Comparison of ENCODE assay signal across 22 mouse cellular contexts in genomic region chr4:137001825-137002224, GRCm38 (mm10). TPM values are rescaled to one million over a fixed set of nuclear protein-coding genes. Genes with fewer than 3 reads are reported as not detected.
DNase-seq lines count a peak whose midpoint lies in the region; ATAC-seq and TF ChIP-seq lines count a peak whose summit lies in the region.
"Had no signal": no experiment of that assay in that cellular context is flagged by ENCODE, and none has a peak within 500 bp of the region (broad histone marks: within the 10 kb centered on the region; RNA-seq: fewer than 3 reads in every experiment).

No protein-coding gene starts in this region.

- no peak overlapping the region for H3K4me2 ChIP-seq in hindbrain, postnatal 0 days (ENCODE audit: low read depth, low read length)
- H3K4me2 ChIP-seq in hindbrain, embryonic 16.5 days (ENCODE audit: low read length), result no peak overlapping the region
- no peak overlapping the region for H3K4me2 ChIP-seq in lung, embryonic 14.5 days
- H3K4me2 ChIP-seq: forebrain, embryonic 12.5 days; hindbrain, embryonic 15.5 days; limb, embryonic 13.5 days; neural tube, embryonic 15.5 days had no signal

- ATAC-seq in hindbrain, postnatal 0 days, result no peak
- ATAC-seq in hindbrain, embryonic 16.5 days, result no peak
- no peak for ATAC-seq in lung, embryonic 14.5 days (ENCODE audit: insufficient read depth)

- peaks cover 12% of the 10 kb centered on the region; the same call in 1 of the 2 replicates for H3K4me1 ChIP-seq in hindbrain, postnatal 0 days (ENCODE audit: insufficient read depth, low read length)
- H3K4me1 ChIP-seq in hindbrain, embryonic 16.5 days (ENCODE audit: control insufficient read depth, insufficient read depth, low read depth, low read length), result peaks cover 3% of the 10 kb centered on the region
- H3K4me1 ChIP-seq in lung, embryonic 14.5 days (ENCODE audit: insufficient read depth), result no peaks in the 10 kb centered on the region
- no peaks in the 10 kb centered on the region; the same call in 1 of the 2 replicates for H3K4me1 ChIP-seq in embryonic facial prominence, embryonic 10.5 days
- H3K4me1 ChIP-seq: limb, embryonic 13.5 days had no signal

- TF ChIP-seq CTCF in hindbrain, postnatal 0 days (IDR thresholded peaks at IDR 0.05; ENCODE audit: low read depth), result no peak
- TF ChIP-seq CTCF in lung, embryonic 14.5 days (IDR thresholded peaks at IDR 0.05; ENCODE audit: low read depth), result no peak

- no peaks in the 10 kb centered on the region for H3K9me3 ChIP-seq in hindbrain, postnatal 0 days (ENCODE audit: low read length)
- no peaks in the 10 kb centered on the region for H3K9me3 ChIP-seq in hindbrain, embryonic 16.5 days (ENCODE audit: control insufficient read depth, low read length)
- no peaks in the 10 kb centered on the region for H3K9me3 ChIP-seq in lung, embryonic 14.5 days (ENCODE audit: low read depth, low read length)
- no peaks in the 10 kb centered on the region for H3K9me3 ChIP-seq in embryonic facial prominence, embryonic 10.5 days
- H3K9me3 ChIP-seq: forebrain, embryonic 12.5 days; hindbrain, embryonic 15.5 days; limb, embryonic 13.5 days; neural tube, embryonic 15.5 days had no signal

- peak; percentile 61 for DNase-seq in adrenal gland, postnatal 10 days
- no peak for DNase-seq in adrenal gland, postnatal 25 days
- peak; percentile 74 for DNase-seq in hindbrain, postnatal 0 days (ENCODE audit: low spot score)
- peak; percentile 9 for DNase-seq in lung, embryonic 14.5 days
- no peak for DNase-seq in lung, postnatal 10 days
- DNase-seq in adrenal gland, postnatal 36 days, result peak; percentile 30 to 35
- DNase-seq in embryonic facial prominence, embryonic 10.5 days (ENCODE audit: low spot score), result no peak
- DNase-seq: gastrocnemius, postnatal 25 days; layer of hippocampus, adult 9-11 months; lung, postnatal 14 days; right cerebral cortex, adult 18-20 months had no signal

- no peak overlapping the region for H3K4me3 ChIP-seq in hindbrain, postnatal 0 days (ENCODE audit: low read length)
- no peak overlapping the region for H3K4me3 ChIP-seq in hindbrain, embryonic 16.5 days (ENCODE audit: low read length)
- H3K4me3 ChIP-seq in lung, embryonic 14.5 days (ENCODE audit: low read depth, low read length), result no peak overlapping the region
- H3K4me3 ChIP-seq in embryonic facial prominence, embryonic 10.5 days, result no peak overlapping the region
- H3K4me3 ChIP-seq: forebrain, embryonic 12.5 days; hindbrain, embryonic 15.5 days; limb, embryonic 13.5 days; myocyte; neural tube, embryonic 15.5 days had no signal

- H3K27ac ChIP-seq in hindbrain, postnatal 0 days, result peak overlapping the region; percentile 45
- H3K27ac ChIP-seq in hindbrain, embryonic 16.5 days (ENCODE audit: low read depth, low read length), result no peak overlapping the region
- H3K27ac ChIP-seq in lung, embryonic 14.5 days (ENCODE audit: low read depth), result no peak overlapping the region
- no peak overlapping the region for H3K27ac ChIP-seq in embryonic facial prominence, embryonic 10.5 days (replicated peaks)
- H3K27ac ChIP-seq: forebrain, embryonic 12.5 days; hindbrain, embryonic 15.5 days; kidney, postnatal 0 days; limb, embryonic 13.5 days; liver, embryonic 14.5 days; neural tube, embryonic 15.5 days had no signal

- 58% methylated on average over 3 of the region's 3 CpGs for WGBS in hindbrain, postnatal 0 days
- 76% methylated on average over 3 of the region's 3 CpGs for WGBS in hindbrain, embryonic 16.5 days
- 56% methylated on average over 3 of the region's 3 CpGs for WGBS in lung, embryonic 14.5 days
- 95% methylated on average over 3 of the region's 3 CpGs for WGBS in embryonic facial prominence, embryonic 10.5 days

- no peaks in the 10 kb centered on the region for H3K36me3 ChIP-seq in hindbrain, postnatal 0 days (ENCODE audit: insufficient read depth, low read length)
- no peaks in the 10 kb centered on the region for H3K36me3 ChIP-seq in hindbrain, embryonic 16.5 days (ENCODE audit: control insufficient read depth, insufficient read depth, low read length)
- peaks cover 29% of the 10 kb centered on the region for H3K36me3 ChIP-seq in lung, embryonic 14.5 days (ENCODE audit: insufficient read depth)
- peaks cover 48% of the 10 kb centered on the region for H3K36me3 ChIP-seq in embryonic facial prominence, embryonic 10.5 days (replicated peaks)
- H3K36me3 ChIP-seq: hindbrain, embryonic 15.5 days had no signal

- no peak overlapping the region for H3K9ac ChIP-seq in hindbrain, postnatal 0 days (replicated peaks; ENCODE audit: low read length)
- H3K9ac ChIP-seq in hindbrain, embryonic 16.5 days (ENCODE audit: low read depth, low read length), result no peak overlapping the region
- H3K9ac ChIP-seq in lung, embryonic 14.5 days, result no peak overlapping the region
- H3K9ac ChIP-seq: forebrain, embryonic 12.5 days; hindbrain, embryonic 15.5 days; limb, embryonic 13.5 days; liver, embryonic 14.5 days; neural tube, embryonic 15.5 days had no signal

- H3K27me3 ChIP-seq in hindbrain, postnatal 0 days (ENCODE audit: insufficient read depth, low read length), result no peaks in the 10 kb centered on the region
- no peaks in the 10 kb centered on the region for H3K27me3 ChIP-seq in hindbrain, embryonic 16.5 days (replicated peaks; ENCODE audit: control insufficient read depth, insufficient read depth, low read length)
- H3K27me3 ChIP-seq in lung, embryonic 14.5 days (ENCODE audit: insufficient read depth, low read length), result no peaks in the 10 kb centered on the region
- H3K27me3 ChIP-seq in embryonic facial prominence, embryonic 10.5 days (replicated peaks; ENCODE audit: low read depth, poor library complexity, severe bottlenecking), result no peaks in the 10 kb centered on the region
- H3K27me3 ChIP-seq: CH12.LX; forebrain, embryonic 12.5 days; hindbrain, embryonic 15.5 days; limb, embryonic 13.5 days; neural tube, embryonic 15.5 days had no signal

RNA-seq across cellular contexts. Expression of gene Epha8, which starts 45.2 kb away (rescaled TPM):
- total RNA-seq in adrenal gland, postnatal 10 days (2021), result under 1 TPM; 0.12 to 0.30 TPM
- 0.33 and 0.43 TPM in 2 replicates for total RNA-seq in adrenal gland, postnatal 25 days (2021)
- 52.9 and 59.3 TPM in 2 replicates for total RNA-seq in hindbrain, postnatal 0 days (2014; rRNA removed)
- polyA plus RNA-seq in hindbrain, postnatal 0 days (2015; fragmentation: Nextera tagmentation; extraction: Ambion mirVana), result 13.3 and 14.2 TPM in 2 replicates
- 8.8 and 14.0 TPM in 2 replicates for polyA plus RNA-seq in hindbrain, embryonic 16.5 days (2015; fragmentation: Nextera tagmentation; extraction: Ambion mirVana)
- 0.62 TPM in 2 replicates for polyA plus RNA-seq in lung, embryonic 14.5 days (2014; fragmentation: Nextera tagmentation; extraction: Ambion mirVana)
- under 1 TPM; 0.10 to 0.23 TPM for total RNA-seq in adrenal gland, postnatal 36 days (2021)
- 0.88 and 1.1 TPM in 2 replicates for polyA plus RNA-seq in embryonic facial prominence, embryonic 10.5 days (2016; fragmentation: Nextera tagmentation; extraction: Ambion mirVana)
- total RNA-seq: CH12.LX; gastrocnemius, postnatal 25 days; heart, postnatal 14 days; megakaryocyte-erythroid progenitor cell, adult 5-6 weeks had no signal
- polyA plus RNA-seq: myocyte had no signal

RNA-seq across cellular contexts. Expression of gene Zbtb40, which starts 46.8 kb away (rescaled TPM):
- total RNA-seq in adrenal gland, postnatal 10 days (2021), result 1 to 10 TPM; 7.0 to 7.8 TPM
- total RNA-seq in adrenal gland, postnatal 25 days (2021), result 13.8 and 14.4 TPM in 2 replicates
- total RNA-seq in hindbrain, postnatal 0 days (2014; rRNA removed), result 8.2 and 9.1 TPM in 2 replicates
- polyA plus RNA-seq in hindbrain, postnatal 0 days (2015; fragmentation: Nextera tagmentation; extraction: Ambion mirVana), result 1.6 and 1.9 TPM in 2 replicates
- 3.2 and 4.4 TPM in 2 replicates for polyA plus RNA-seq in hindbrain, embryonic 16.5 days (2015; fragmentation: Nextera tagmentation; extraction: Ambion mirVana)
- polyA plus RNA-seq in lung, embryonic 14.5 days (2014; fragmentation: Nextera tagmentation; extraction: Ambion mirVana), result 5.4 and 5.5 TPM in 2 replicates
- total RNA-seq in adrenal gland, postnatal 36 days (2021), result 10 to 100 TPM in 1 of 2 experiments, 1 to 10 TPM in 1; 7.9 to 14.0 TPM
- 6.5 TPM in 2 replicates for polyA plus RNA-seq in embryonic facial prominence, embryonic 10.5 days (2016; fragmentation: Nextera tagmentation; extraction: Ambion mirVana)

Comparison
In these comparisons a context has a peak if more than half of its experiments do, and no peak if none do; other contexts are left out.
1. DNase-seq: peak in adrenal gland, postnatal 10 days (single experiment), hindbrain, postnatal 0 days (single experiment), lung, embryonic 14.5 days (single experiment) and adrenal gland, postnatal 36 days (2 of 2); none in adrenal gland, postnatal 25 days (single experiment), lung, postnatal 10 days (single experiment) and embryonic facial prominence, embryonic 10.5 days (single experiment).
2. RNA of gene Epha8, which starts 45.2 kb away (total RNA-seq): 52.9 to 59.3 TPM in hindbrain, postnatal 0 days; 0.33 to 0.43 TPM in adrenal gland, postnatal 25 days, 0.12 to 0.30 TPM in adrenal gland, postnatal 10 days and 0.10 to 0.23 TPM in adrenal gland, postnatal 36 days; every median in the first group is over 10 times any median in the second.